Mouse (Mus musculus) embryonic facial prominence, embryonic 13.5 days (tissue): ENCODE measurements around the gene Mid1. TPM values are rescaled to one million over a fixed set of nuclear protein-coding genes. Genes with fewer than 3 reads are reported as not detected.
"Not testable (repeated sequence)": the region's sequence is repeated elsewhere in the genome, so short reads cannot be mapped to it uniquely, and the experiment has no call there.

ENCODE experiments used
- ATAC-seq: fragments of 200-750 bp; cut with Nextera tagmentation; 2 replicates; pipeline ENCODE4 v1.8.0; 2017; ENCODE audit warnings: low read depth; ENCODE audit not compliant: insufficient number of reproducible peaks, insufficient read depth, low FRiP score, low TSS enrichment
- H3K27ac ChIP-seq: fragments of 300-500 bp; sonication (generic); 2 replicates; pipeline ENCODE4 v1.5.1; 2015; ENCODE audit warnings: moderate library complexity, mild to moderate bottlenecking, inconsistent platforms
- H3K27me3 ChIP-seq: fragments of 300-500 bp; sonication (generic); 2 replicates; pipeline ENCODE4 v1.6.1; 2015; ENCODE audit warnings: mild to moderate bottlenecking, inconsistent platforms
- H3K36me3 ChIP-seq: fragments of 300-500 bp; sonication (generic); 2 replicates; pipeline ENCODE4 v1.6.1; 2015; ENCODE audit warnings: mild to moderate bottlenecking, inconsistent platforms
- H3K4me1 ChIP-seq: fragments of 300-500 bp; sonication (generic); 2 replicates; pipeline ENCODE4 v1.6.1; 2015; ENCODE audit warnings: inconsistent platforms
- H3K4me2 ChIP-seq: fragments of 300-500 bp; sonication (generic); 2 replicates; pipeline ENCODE4 v1.6.1; 2015; ENCODE audit warnings: moderate library complexity, mild to moderate bottlenecking, inconsistent platforms
- H3K4me3 ChIP-seq: fragments of 300-500 bp; sonication (generic); 2 replicates; pipeline ENCODE4 v1.5.1; 2015; ENCODE audit warnings: mild to moderate bottlenecking, inconsistent platforms
- H3K9ac ChIP-seq: fragments of 300-500 bp; sonication (generic); 2 replicates; pipeline ENCODE4 v1.6.1; 2015; ENCODE audit warnings: mild to moderate bottlenecking, inconsistent platforms
- H3K9me3 ChIP-seq: fragments of 300-500 bp; sonication (generic); 2 replicates; pipeline ENCODE4 v1.6.1; 2016; ENCODE audit warnings: inconsistent platforms
- WGBS: fragments of 180-500 bp; shearing (Covaris S2); methylation state at CpG from one replicate; pipeline ENCODE4 v1.1.7; 2015; ENCODE audit warnings: mixed read lengths; 5-methylcytosine and 5-hydroxymethylcytosine counted together
- polyA plus RNA-seq: library from polyadenylated mRNA; unstranded; fragments of >200 nt; fragmentation: Nextera tagmentation; extraction: Ambion mirVana; gene quantifications from 2 replicates; pipeline ENCODE4 v1.2.1, GENCODE M21; 2015

Gene Mid1
- polyA plus RNA-seq, 1 experiment from 2014 or later: 9.2 TPM

- WGBS: 43% methylated on average over 2 of the region's 2 CpGs
- H3K27ac ChIP-seq: not testable (repeated sequence)
Measured at GRCm38 (mm10) chrX:170007375-170008178, 322.6 kb downstream of the Mid1 start.

GRCm38 (mm10) chrX:170008179-170008467 is 323.1 kb downstream of the Mid1 start:
- not testable (repeated sequence) for H3K4me3 ChIP-seq, H3K9ac ChIP-seq, H3K4me1 ChIP-seq, ATAC-seq, H3K4me2 ChIP-seq, H3K27ac ChIP-seq, H3K27me3 ChIP-seq
- Histone ChIP-seq H3K36me3 (peaks cover 16% of the 10 kb centered on the region), H3K9me3 (peaks cover 50% of the 10 kb centered on the region)

More at GRCm38 (mm10) chrX:170007375-170008178, 322.6 kb downstream of the Mid1 start:
- Histone ChIP-seq H3K9me3 (peaks cover 50% of the 10 kb centered on the region), H3K36me3 (peaks cover 16% of the 10 kb centered on the region)
- not testable (repeated sequence) for ATAC-seq, H3K4me2 ChIP-seq, H3K9ac ChIP-seq, H3K4me1 ChIP-seq, H3K27me3 ChIP-seq, H3K4me3 ChIP-seq

DNA sequence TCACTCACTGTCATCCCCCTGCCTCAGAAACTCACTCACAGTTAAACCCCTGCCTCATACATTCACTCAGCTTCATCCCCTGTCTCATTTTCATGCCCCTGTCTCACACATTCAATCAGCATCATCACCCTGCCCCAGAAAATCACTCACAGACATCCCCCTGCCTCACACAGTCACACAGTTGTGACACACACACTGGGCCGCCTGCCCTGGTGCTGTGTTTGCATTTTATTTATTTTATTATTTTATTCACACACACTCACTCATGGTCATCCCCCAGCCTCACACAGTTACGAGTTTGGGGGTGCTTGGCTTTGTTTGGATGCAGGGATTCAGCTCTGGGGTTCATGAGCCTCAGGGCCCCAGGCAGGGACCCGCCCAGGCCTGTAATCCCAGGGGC is 323.6 kb downstream of the Mid1 start:
- 41% methylated on average over 3 of the region's 3 CpGs for WGBS
- H3K27ac ChIP-seq, H3K9ac ChIP-seq, H3K4me3 ChIP-seq, H3K4me2 ChIP-seq, H3K27me3 ChIP-seq, H3K4me1 ChIP-seq, ATAC-seq: not testable (repeated sequence)
- Histone ChIP-seq H3K36me3 (peaks cover 16% of the 10 kb centered on the region), H3K9me3 (peaks cover 50% of the 10 kb centered on the region)

GRCm38 (mm10) chrX:170009016-170009750 is 324.2 kb downstream of the Mid1 start, which contains the start of gene Gm21887:
Gene Gm21887 (plus strand): TSS chrX:170009659.
- H3K27me3 ChIP-seq, H3K4me1 ChIP-seq: not testable (repeated sequence)
- 72% methylated on average over 116 of the region's 118 CpGs for WGBS
- peak; percentile 87 for ATAC-seq
- Histone ChIP-seq H3K9me3 (peaks cover 48% of the 10 kb centered on the region), H3K27ac (peak within 1 kb of the TSS; percentile 73), H3K4me2 (peak within 1 kb of the TSS; percentile 12), H3K4me3 (peak within 1 kb of the TSS; percentile 50), H3K9ac (peak within 1 kb of the TSS; percentile 72), H3K36me3 (peaks cover 19% of the 10 kb centered on the region)

DNA sequence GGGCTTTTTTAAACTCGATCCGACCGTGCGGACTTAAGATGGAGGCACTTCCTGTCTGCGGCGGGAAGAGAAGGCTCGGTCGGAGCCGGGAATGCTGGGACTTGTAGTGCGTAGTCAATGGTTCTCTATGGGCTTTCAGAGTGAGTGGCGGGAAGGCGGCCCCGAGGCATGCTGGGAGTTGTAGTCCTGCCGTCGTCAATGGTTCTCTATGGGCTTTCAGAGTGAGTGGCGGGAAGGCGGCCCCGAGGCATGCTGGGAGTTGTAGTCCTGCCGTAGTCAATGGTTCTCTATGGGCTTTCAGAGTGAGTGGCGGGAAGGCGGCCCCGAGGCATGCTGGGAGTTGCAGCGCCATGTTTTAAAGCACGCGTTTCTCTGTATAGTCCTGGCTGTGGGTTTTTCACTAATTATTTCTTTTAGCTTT is 324.8 kb downstream of the Mid1 start:
- H3K9me3 ChIP-seq: peaks cover 45% of the 10 kb centered on the region
- 63% methylated on average over 25 of the region's 25 CpGs for WGBS

DNA sequence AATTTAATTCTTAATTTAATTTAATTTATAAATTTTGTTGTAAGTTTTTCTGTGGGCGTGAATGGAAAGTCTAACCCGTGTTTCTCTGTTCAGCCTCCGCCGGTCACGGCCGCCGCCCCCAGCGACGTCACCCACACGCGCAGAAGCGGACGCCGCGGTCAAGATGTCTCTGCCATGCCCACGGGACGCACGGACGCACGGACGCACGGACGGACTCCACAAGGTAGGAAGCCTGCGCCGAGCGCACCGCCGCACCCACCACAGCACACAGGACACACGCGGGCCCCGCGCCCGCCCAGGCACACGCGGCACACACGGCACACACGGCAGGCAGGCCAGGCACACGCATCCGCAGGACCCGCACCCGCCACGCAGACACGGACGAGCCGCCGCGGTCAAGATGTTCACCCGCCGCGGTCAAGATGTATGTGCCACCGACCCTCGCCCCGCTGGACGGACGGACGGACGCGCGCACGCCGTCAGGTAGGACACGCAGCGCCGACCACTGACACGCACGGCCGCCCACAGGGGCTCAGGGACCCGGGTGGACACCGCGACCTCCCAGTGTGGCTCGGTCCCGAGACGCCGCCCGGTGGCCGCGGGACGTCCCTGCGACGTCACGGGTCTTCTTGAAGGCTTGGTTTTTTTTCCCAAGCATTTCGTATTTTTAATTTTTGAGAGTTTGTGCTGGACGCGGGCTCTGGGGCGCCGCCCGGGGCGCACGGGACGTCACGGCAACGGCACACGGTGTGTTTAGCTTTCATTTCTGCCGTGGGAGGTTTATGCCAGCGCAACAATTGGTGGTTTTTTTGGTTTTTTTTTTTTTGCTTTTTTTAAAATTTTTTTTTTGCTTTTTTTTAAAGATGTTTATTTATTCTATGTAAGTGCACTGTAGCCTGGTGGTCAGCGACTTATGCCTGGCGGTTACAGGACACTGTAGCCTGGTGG is 325.9 kb downstream of the Mid1 start:
- not testable (repeated sequence) for H3K27ac ChIP-seq, H3K27me3 ChIP-seq, H3K9ac ChIP-seq, H3K4me1 ChIP-seq
- Histone ChIP-seq H3K36me3 (peaks cover 19% of the 10 kb centered on the region), H3K4me3 (peak overlapping the region; percentile 18), H3K4me2 (peak overlapping the region; percentile 12), H3K9me3 (peaks cover 45% of the 10 kb centered on the region)
- 85% methylated on average over 97 of the region's 97 CpGs for WGBS
- ATAC-seq: peak; percentile 57

More for the DNA sequence above, 324.8 kb downstream of the Mid1 start:
- not testable (repeated sequence) for H3K4me2 ChIP-seq, H3K27me3 ChIP-seq, H3K4me1 ChIP-seq
- H3K4me3 ChIP-seq: peak overlapping the region; percentile 50
- peaks cover 19% of the 10 kb centered on the region for H3K36me3 ChIP-seq
- peak; percentile 96 for ATAC-seq
- H3K9ac ChIP-seq: peak overlapping the region; percentile 72
- H3K27ac ChIP-seq: peak overlapping the region; percentile 73

DNA sequence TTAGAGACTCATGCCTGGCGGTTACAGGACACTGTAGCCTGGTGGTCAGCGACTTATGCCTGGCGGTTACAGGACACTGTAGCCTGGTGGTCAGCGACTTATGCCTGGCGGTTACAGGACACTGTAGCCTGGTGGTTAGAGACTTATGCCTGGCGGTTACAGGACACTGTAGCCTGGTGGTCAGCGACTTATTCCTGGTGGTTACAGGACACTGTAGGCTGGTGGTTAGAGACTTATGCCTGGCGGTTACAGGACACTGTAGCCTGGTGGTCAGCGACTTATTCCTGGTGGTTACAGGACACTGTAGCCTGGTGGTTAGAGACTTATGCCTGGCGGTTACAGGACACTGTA is 326.5 kb downstream of the Mid1 start:
- H3K27me3 ChIP-seq, H3K4me3 ChIP-seq, H3K9ac ChIP-seq, H3K27ac ChIP-seq, ATAC-seq, H3K4me2 ChIP-seq, H3K4me1 ChIP-seq: not testable (repeated sequence)
- H3K36me3 ChIP-seq: peaks cover 24% of the 10 kb centered on the region
- 68% methylated on average over 4 of the region's 10 CpGs for WGBS
- H3K9me3 ChIP-seq: peaks cover 45% of the 10 kb centered on the region

- not testable (repeated sequence) for H3K27me3 ChIP-seq, H3K27ac ChIP-seq, H3K4me3 ChIP-seq, H3K9ac ChIP-seq, ATAC-seq, H3K4me2 ChIP-seq, H3K4me1 ChIP-seq
- peaks cover 36% of the 10 kb centered on the region for H3K9me3 ChIP-seq
- H3K36me3 ChIP-seq: peaks cover 33% of the 10 kb centered on the region
- WGBS: 98% methylated on average over 5 of the region's 13 CpGs
Measured at GRCm38 (mm10) chrX:170013421-170013820, 328.4 kb downstream of the Mid1 start.

DNA sequence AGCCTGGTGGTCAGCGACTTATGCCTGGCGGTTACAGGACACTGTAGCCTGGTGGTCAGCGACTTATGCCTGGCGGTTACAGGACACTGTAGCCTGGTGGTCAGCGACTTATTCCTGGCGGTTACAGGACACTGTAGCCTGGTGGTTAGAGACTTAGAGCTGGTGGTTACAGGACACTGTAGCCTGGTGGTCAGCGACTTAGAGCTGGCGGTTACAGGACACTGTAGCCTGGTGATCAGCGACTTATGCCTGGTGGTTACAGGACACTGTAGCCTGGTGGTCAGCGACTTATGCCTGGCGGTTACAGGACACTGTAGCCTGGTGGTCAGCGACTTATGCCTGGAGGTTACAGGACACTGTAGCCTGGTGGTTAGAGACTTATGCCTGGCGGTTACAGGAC is 329.0 kb downstream of the Mid1 start:
- H3K4me2 ChIP-seq, H3K27me3 ChIP-seq, H3K9ac ChIP-seq, H3K4me3 ChIP-seq, H3K4me1 ChIP-seq, H3K27ac ChIP-seq, ATAC-seq: not testable (repeated sequence)
- Histone ChIP-seq H3K9me3 (peaks cover 37% of the 10 kb centered on the region), H3K36me3 (peaks cover 39% of the 10 kb centered on the region)
- WGBS: 82% methylated on average over 8 of the region's 13 CpGs

DNA sequence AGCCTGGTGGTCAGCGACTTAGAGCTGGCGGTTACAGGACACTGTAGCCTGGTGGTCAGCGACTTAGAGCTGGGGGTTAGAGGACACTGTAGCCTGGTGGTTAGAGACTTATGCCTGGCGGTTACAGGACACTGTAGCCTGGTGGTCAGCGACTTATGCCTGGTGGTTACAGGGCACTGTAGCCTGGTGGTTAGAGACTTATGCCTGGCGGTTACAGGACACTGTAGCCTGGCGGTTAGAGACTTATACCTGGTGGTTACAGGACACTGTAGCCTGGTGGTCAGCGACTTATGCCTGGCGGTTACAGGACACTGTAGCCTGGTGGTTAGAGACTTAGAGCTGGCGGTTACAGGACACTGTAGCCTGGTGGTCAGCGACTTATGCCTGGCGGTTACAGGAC is 330.9 kb downstream of the Mid1 start:
- not testable (repeated sequence) for H3K4me3 ChIP-seq, H3K27me3 ChIP-seq, H3K27ac ChIP-seq, H3K4me1 ChIP-seq, H3K4me2 ChIP-seq, H3K9ac ChIP-seq, ATAC-seq
- Histone ChIP-seq H3K36me3 (peaks cover 43% of the 10 kb centered on the region), H3K9me3 (peaks cover 34% of the 10 kb centered on the region)
- 90% methylated on average over 10 of the region's 12 CpGs for WGBS
